Mouse (Mus musculus) layer of hippocampus, adult 18-20 months (tissue): ENCODE measurements around the gene Cdk2ap2. TPM values are rescaled to one million over a fixed set of nuclear protein-coding genes. Genes with fewer than 3 reads are reported as not detected.
"Not testable (repeated sequence)": the region's sequence is repeated elsewhere in the genome, so short reads cannot be mapped to it uniquely, and the experiment has no call there.

ENCODE experiments used
- DNase-seq, 2 experiments: peaks; one replicate each; pipeline ENCODE4 v3.0.0; 2022; ENCODE audit warnings: low spot score in 2 of 2
- total RNA-seq, 2 experiments: library from RNA; stranded (reverse); gene quantifications; 2 replicates each; pipeline ENCODE4 v1.2.3; 2021

The Cdk2ap2 gene
- total RNA-seq, 2 experiments from 2014 or later: 36.2 to 38.7 TPM

GRCm38 (mm10) chr19:4066877-4067276 lies 30.1 kb upstream of the Cdk2ap2 start:
- no peak for DNase-seq

- DNase-seq: not testable (repeated sequence)
Measured at GRCm38 (mm10) chr19:4068242-4068641, 28.7 kb upstream of the Cdk2ap2 start.

GRCm38 (mm10) chr19:4068717-4069410 lies 28.1 kb upstream of the Cdk2ap2 start:
- no peak for DNase-seq

- DNase-seq: no peak
Measured at GRCm38 (mm10) chr19:4070311-4070710, 26.7 kb upstream of the Cdk2ap2 start.

GRCm38 (mm10) chr19:4070756-4071155 lies 26.2 kb upstream of the Cdk2ap2 start:
- no peak for DNase-seq

- no peak for DNase-seq
Measured at GRCm38 (mm10) chr19:4071406-4071805, 25.6 kb upstream of the Cdk2ap2 start.

- no peak for DNase-seq
Measured at GRCm38 (mm10) chr19:4072706-4073424, 24.1 kb upstream of the Cdk2ap2 start.

GRCm38 (mm10) chr19:4075531-4075930 lies 21.5 kb upstream of the Cdk2ap2 start:
- DNase-seq: no peak

GRCm38 (mm10) chr19:4079594-4079993 lies 17.4 kb upstream of the Cdk2ap2 start:
- no peak for DNase-seq

- DNase-seq: no peak
Measured at GRCm38 (mm10) chr19:4080511-4081009, 16.4 kb upstream of the Cdk2ap2 start.

GRCm38 (mm10) chr19:4081394-4081793 lies 15.6 kb upstream of the Cdk2ap2 start, which contains the start of gene Cabp2:
Gene Cabp2 (plus strand): TSS chr19:4081578.
- no peak for DNase-seq

- DNase-seq: no peak
Measured at GRCm38 (mm10) chr19:4082219-4082965, 14.6 kb upstream of the Cdk2ap2 start.

GRCm38 (mm10) chr19:4083316-4083715 lies 13.7 kb upstream of the Cdk2ap2 start:
- DNase-seq: no peak

- no peak for DNase-seq
Measured at GRCm38 (mm10) chr19:4083826-4084225, 13.2 kb upstream of the Cdk2ap2 start.

GRCm38 (mm10) chr19:4084984-4085383 lies 12.0 kb upstream of the Cdk2ap2 start:
- DNase-seq: no peak

GRCm38 (mm10) chr19:4086156-4086555 lies 10.8 kb upstream of the Cdk2ap2 start:
- DNase-seq: no peak

- no peak for DNase-seq
Measured at GRCm38 (mm10) chr19:4087090-4087489, 9.9 kb upstream of the Cdk2ap2 start.

- DNase-seq: no peak
Measured at GRCm38 (mm10) chr19:4088146-4088545, 8.8 kb upstream of the Cdk2ap2 start.

GRCm38 (mm10) chr19:4089128-4089527 lies 7.9 kb upstream of the Cdk2ap2 start:
- DNase-seq: peak in 1 of 2 experiments; percentile 69

- DNase-seq: no peak
Measured at GRCm38 (mm10) chr19:4090446-4090845, 6.5 kb upstream of the Cdk2ap2 start.

GRCm38 (mm10) chr19:4091383-4091782 lies 5.6 kb upstream of the Cdk2ap2 start:
- DNase-seq: no peak

- DNase-seq: no peak
Measured at GRCm38 (mm10) chr19:4092750-4093149, 4.2 kb upstream of the Cdk2ap2 start.
